Mouse (Mus musculus): ENCODE data around the gene Zfp991. TPM values are rescaled to one million over a fixed set of nuclear protein-coding genes. Genes with fewer than 3 reads are reported as not detected.
"Not testable (repeated sequence)": the region's sequence is repeated elsewhere in the genome, so short reads cannot be mapped to it uniquely, and the experiment has no call there.

Zfp991 gene
- polyA plus RNA-seq, 1 experiment from 2014 or later, result 6.4 TPM

- 85% methylated on average over 7 of the region's 12 CpGs for WGBS
- not testable (repeated sequence) for H3K4me3 ChIP-seq (ENCODE audit: low read length); H3K4me1 ChIP-seq (ENCODE audit: control insufficient read depth, insufficient read depth, low read depth, low read length); H3K27me3 ChIP-seq (replicated peaks; ENCODE audit: control insufficient read depth, insufficient read depth, low read length); H3K9me3 ChIP-seq (ENCODE audit: control insufficient read depth, low read length); H3K4me2 ChIP-seq (ENCODE audit: low read length); H3K36me3 ChIP-seq (ENCODE audit: control insufficient read depth, insufficient read depth, low read length); H3K27ac ChIP-seq (ENCODE audit: low read depth, low read length); ATAC-seq; H3K9ac ChIP-seq (ENCODE audit: low read depth, low read length)
Measured at GRCm38 (mm10) chr4:147176279-147176880, 44.5 kb downstream of the Zfp991 start.

DNA sequence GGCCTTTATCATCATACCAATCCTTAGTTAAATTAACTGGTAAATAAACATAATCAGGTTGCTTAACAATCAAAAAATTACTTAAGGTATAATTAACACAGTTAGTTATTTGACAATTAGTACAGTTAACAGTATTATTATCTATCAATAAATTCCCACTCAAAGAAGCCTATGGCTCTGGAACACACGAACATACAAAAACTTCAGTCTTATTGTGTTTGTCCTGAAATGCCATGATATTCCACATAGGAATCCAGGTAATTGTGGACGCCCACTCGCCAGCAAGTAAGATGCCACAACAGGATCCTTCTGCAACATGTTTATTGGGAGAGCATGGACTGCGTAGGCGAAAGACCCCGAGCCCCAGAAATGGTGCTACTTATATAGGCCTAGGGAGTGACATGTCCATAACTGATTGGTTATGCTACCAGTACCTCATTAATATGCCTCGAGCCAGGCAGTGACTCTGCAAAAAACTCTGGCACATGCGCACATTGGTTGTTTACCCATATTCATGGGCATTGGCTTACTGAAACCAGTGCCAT, 49.4 kb downstream of the Zfp991 start:
- not testable (repeated sequence) for H3K4me2 ChIP-seq (ENCODE audit: low read length); H3K9ac ChIP-seq (ENCODE audit: low read depth, low read length); H3K4me1 ChIP-seq (ENCODE audit: control insufficient read depth, insufficient read depth, low read depth, low read length); ATAC-seq; H3K27me3 ChIP-seq (replicated peaks; ENCODE audit: control insufficient read depth, insufficient read depth, low read length); H3K36me3 ChIP-seq (ENCODE audit: control insufficient read depth, insufficient read depth, low read length); H3K4me3 ChIP-seq (ENCODE audit: low read length); H3K9me3 ChIP-seq (ENCODE audit: control insufficient read depth, low read length); H3K27ac ChIP-seq (ENCODE audit: low read depth, low read length)
- 96% methylated on average over 7 of the region's 8 CpGs for WGBS

- not testable (repeated sequence) for H3K9me3 ChIP-seq (ENCODE audit: control insufficient read depth, low read length); H3K27ac ChIP-seq (ENCODE audit: low read depth, low read length); H3K9ac ChIP-seq (ENCODE audit: low read depth, low read length); H3K4me1 ChIP-seq (ENCODE audit: control insufficient read depth, insufficient read depth, low read depth, low read length); H3K27me3 ChIP-seq (replicated peaks; ENCODE audit: control insufficient read depth, insufficient read depth, low read length); H3K36me3 ChIP-seq (ENCODE audit: control insufficient read depth, insufficient read depth, low read length); H3K4me2 ChIP-seq (ENCODE audit: low read length); ATAC-seq; H3K4me3 ChIP-seq (ENCODE audit: low read length)
- no CpG with 5 or more reads among the region's 13 CpGs for WGBS
Measured at GRCm38 (mm10) chr4:147181969-147182705, 50.3 kb downstream of the Zfp991 start.

- WGBS, result 83% methylated on average over 1 of the region's 1 CpGs
- not testable (repeated sequence) for H3K9ac ChIP-seq (ENCODE audit: low read depth, low read length); ATAC-seq
Measured at GRCm38 (mm10) chr4:147186824-147187223, 55.0 kb downstream of the Zfp991 start.

GRCm38 (mm10) chr4:147187283-147187965, 55.6 kb downstream of the Zfp991 start:
- not testable (repeated sequence) for H3K4me1 ChIP-seq (ENCODE audit: control insufficient read depth, insufficient read depth, low read depth, low read length); H3K36me3 ChIP-seq (ENCODE audit: control insufficient read depth, insufficient read depth, low read length); H3K27me3 ChIP-seq (replicated peaks; ENCODE audit: control insufficient read depth, insufficient read depth, low read length); H3K9me3 ChIP-seq (ENCODE audit: control insufficient read depth, low read length); H3K9ac ChIP-seq (ENCODE audit: low read depth, low read length); ATAC-seq; H3K4me2 ChIP-seq (ENCODE audit: low read length); H3K27ac ChIP-seq (ENCODE audit: low read depth, low read length); H3K4me3 ChIP-seq (ENCODE audit: low read length)
- WGBS, result 67% methylated on average over 65 of the region's 71 CpGs

More at GRCm38 (mm10) chr4:147186824-147187223, 55.0 kb downstream of the Zfp991 start:
- not testable (repeated sequence) for H3K36me3 ChIP-seq (ENCODE audit: control insufficient read depth, insufficient read depth, low read length); H3K4me2 ChIP-seq (ENCODE audit: low read length); H3K27me3 ChIP-seq (replicated peaks; ENCODE audit: control insufficient read depth, insufficient read depth, low read length); H3K9me3 ChIP-seq (ENCODE audit: control insufficient read depth, low read length); H3K27ac ChIP-seq (ENCODE audit: low read depth, low read length); H3K4me1 ChIP-seq (ENCODE audit: control insufficient read depth, insufficient read depth, low read depth, low read length); H3K4me3 ChIP-seq (ENCODE audit: low read length)

- not testable (repeated sequence) for H3K4me1 ChIP-seq (ENCODE audit: control insufficient read depth, insufficient read depth, low read depth, low read length); H3K27ac ChIP-seq (ENCODE audit: low read depth, low read length); ATAC-seq; H3K36me3 ChIP-seq (ENCODE audit: control insufficient read depth, insufficient read depth, low read length); H3K9ac ChIP-seq (ENCODE audit: low read depth, low read length); H3K9me3 ChIP-seq (ENCODE audit: control insufficient read depth, low read length); H3K4me3 ChIP-seq (ENCODE audit: low read length); H3K4me2 ChIP-seq (ENCODE audit: low read length); H3K27me3 ChIP-seq (replicated peaks; ENCODE audit: control insufficient read depth, insufficient read depth, low read length)
- 92% methylated on average over 3 of the region's 9 CpGs for WGBS
Measured at GRCm38 (mm10) chr4:147195186-147195585, 63.3 kb downstream of the Zfp991 start.

GRCm38 (mm10) chr4:147197210-147197609, 65.4 kb downstream of the Zfp991 start:
- 82% methylated on average over 2 of the region's 2 CpGs for WGBS
- not testable (repeated sequence) for H3K4me3 ChIP-seq (ENCODE audit: low read length); H3K27me3 ChIP-seq (replicated peaks; ENCODE audit: control insufficient read depth, insufficient read depth, low read length); H3K4me1 ChIP-seq (ENCODE audit: control insufficient read depth, insufficient read depth, low read depth, low read length); H3K36me3 ChIP-seq (ENCODE audit: control insufficient read depth, insufficient read depth, low read length); H3K9me3 ChIP-seq (ENCODE audit: control insufficient read depth, low read length); H3K27ac ChIP-seq (ENCODE audit: low read depth, low read length); H3K4me2 ChIP-seq (ENCODE audit: low read length); ATAC-seq; H3K9ac ChIP-seq (ENCODE audit: low read depth, low read length)

- H3K4me3 ChIP-seq (ENCODE audit: low read length); H3K9me3 ChIP-seq (ENCODE audit: control insufficient read depth, low read length); H3K4me2 ChIP-seq (ENCODE audit: low read length); H3K4me1 ChIP-seq (ENCODE audit: control insufficient read depth, insufficient read depth, low read depth, low read length); H3K36me3 ChIP-seq (ENCODE audit: control insufficient read depth, insufficient read depth, low read length); H3K27ac ChIP-seq (ENCODE audit: low read depth, low read length); H3K27me3 ChIP-seq (replicated peaks; ENCODE audit: control insufficient read depth, insufficient read depth, low read length); H3K9ac ChIP-seq (ENCODE audit: low read depth, low read length): not testable (repeated sequence)
- peak; percentile 60; the same call in 1 of the 2 replicates for ATAC-seq
- 73% methylated on average over 6 of the region's 6 CpGs for WGBS
Measured at GRCm38 (mm10) chr4:147199055-147199750, 67.4 kb downstream of the Zfp991 start.

Measured in hindbrain, embryonic 16.5 days (tissue).